Mouse (Mus musculus): Measurements from ENCODE around the gene Hrh2.

Gene Hrh2

DNA sequence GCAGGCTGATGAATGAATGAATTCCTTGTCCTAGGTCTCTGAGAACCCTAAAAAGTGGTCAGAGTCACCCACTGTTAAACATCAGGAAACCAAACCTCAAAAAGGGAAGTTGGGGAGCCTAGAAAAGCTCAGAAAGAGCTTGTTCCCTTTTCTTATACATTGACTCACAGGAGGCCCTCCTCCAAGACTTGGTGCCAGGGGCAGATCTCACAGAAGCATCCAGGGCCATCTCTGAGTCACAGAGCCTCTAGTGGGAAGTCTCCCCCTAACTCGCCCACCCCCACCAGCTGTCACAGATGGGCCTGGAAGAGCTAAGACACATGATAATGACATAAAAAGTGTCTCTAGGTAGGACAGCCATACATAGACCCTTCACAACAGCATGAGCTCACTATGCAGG, 26.4 kb downstream of the Hrh2 start:
- no peak for DNase-seq (ENCODE audit: low spot score)

DNA sequence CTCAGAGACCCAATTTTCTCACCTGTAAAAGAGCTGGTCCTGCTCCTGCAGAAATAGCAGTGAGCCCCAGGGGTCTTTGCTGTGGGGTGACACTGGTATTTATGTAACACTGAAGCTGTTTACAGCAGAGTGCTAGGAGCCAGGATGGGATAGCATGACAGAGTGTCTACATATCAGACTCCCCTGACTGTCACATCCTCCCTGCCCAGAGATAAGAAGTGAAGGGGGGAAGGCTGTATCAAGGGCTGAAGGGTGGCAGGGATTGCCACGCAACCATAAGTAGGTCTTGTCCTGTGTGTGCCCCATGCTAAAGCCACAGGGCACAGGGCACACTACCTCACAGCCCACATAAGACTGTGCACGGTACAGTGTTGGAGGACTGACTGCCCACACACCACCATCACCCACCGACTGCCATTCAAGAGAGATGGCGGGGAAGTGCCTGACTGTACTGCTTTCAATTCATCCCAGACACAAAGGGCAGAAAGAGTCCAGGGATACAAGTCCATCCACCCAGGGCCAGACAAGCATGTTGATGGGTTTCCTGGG, 29.8 kb downstream of the Hrh2 start:
- no peak for DNase-seq (ENCODE audit: low spot score)

DNA sequence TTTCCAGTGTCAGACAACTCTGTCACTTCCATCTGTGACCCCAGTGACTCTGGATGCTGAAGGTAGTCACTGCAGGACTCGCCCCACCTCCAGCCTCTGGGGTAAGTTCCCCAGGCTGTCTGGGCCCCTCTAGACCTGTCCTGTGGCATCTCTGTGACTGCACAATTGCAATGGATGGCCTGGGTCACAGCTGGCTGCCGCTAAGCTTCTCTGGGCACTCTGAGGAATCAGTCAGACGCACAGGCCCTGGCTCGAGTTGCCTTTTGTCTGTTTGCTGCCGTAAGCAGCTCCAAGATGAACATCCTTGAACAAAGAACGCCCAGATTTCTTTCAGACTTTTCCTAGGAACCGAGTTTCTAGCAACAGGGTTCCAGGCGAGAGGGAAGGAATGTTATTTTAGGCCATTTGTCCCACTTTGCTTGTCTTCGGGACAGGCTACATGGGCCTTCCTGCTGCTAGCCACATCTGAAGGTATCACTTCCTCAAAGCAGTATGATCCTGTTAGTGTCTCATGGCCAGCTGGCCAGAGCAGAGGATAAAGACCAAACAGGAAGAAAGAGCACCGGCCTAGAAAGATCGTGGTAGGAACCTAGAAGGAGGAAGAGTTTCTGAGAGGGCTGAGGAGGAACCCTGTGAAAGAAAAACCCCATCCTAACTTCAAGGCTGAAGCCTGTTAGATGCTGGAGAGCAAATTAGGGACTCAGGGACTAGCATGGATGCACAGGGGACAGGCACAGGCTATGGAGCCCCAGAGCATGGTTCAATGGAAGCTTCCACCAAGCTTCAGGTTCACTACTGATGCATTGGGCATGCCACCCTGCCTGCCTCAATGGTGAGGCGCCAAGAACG, 31.2 kb downstream of the Hrh2 start:
- DNase-seq (ENCODE audit: low spot score): no peak

DNA sequence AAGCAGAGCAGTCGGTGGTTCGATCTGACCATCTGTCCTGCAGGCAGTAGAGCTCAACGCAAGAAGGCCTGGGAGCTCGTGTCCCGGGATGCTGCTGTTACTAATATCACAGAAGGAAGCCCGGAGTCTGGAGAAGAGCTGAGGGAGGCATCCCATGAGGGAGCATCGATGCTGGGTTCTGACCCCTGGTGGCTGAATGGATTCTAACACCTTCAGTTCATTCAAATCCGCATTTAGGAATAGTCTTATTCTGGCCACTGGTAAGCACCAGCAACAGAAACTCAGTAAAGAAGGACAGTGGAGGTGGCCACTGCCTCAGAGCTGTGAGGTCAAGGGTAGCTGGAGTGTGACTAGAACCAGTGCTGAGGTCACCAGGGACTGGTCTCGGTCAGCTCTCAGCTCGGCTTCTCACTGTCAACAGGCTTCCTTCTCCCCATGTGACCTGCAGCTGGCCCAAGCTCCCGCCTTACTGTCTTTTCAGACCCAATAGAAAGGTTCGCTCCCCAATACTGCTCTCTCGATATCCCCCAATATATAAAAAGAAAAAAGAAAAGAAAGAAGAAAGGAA, 36.1 kb downstream of the Hrh2 start:
- peak; percentile 51 for DNase-seq (ENCODE audit: low spot score)

DNA sequence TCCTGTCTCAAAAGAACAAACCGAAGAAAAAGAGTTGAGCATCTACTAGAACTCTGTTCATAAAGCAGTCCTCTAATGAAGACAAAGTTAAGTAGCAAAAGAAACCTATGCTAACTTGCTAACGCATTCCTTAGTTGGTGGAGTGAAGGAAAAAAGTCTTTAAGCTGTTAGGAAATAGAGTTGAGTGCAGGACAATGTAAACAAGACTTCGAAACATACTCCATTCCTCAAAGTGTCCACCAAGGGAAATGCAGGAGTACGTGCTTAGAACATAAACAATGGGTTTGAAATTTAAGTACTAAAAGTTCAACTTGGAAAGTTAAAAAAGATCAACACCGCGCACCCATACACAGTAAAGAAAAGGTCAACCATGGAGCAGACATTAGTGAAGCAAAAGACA, 38.2 kb downstream of the Hrh2 start:
- no peak for DNase-seq (ENCODE audit: low spot score)

DNA sequence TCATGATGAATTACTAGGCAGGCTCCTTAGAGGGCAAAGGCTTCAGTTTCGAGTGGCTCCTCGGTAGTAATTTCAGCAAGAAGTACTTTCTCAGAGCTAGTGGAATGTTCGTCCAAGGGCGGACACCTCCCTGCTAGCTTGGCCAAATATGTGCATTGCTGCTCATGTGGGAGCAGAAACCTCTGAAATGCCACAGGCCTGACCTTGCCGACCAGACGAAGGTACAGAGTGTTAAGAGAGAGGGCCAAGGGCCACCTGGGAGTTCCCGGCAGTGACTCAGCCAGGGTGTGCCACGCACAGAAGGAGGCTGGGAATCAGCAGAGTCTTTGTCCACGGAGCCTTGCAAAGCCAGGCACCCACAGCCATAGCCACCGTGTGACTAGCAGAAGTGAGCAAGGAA, 39.9 kb downstream of the Hrh2 start:
- no peak for DNase-seq (ENCODE audit: low spot score)

DNA sequence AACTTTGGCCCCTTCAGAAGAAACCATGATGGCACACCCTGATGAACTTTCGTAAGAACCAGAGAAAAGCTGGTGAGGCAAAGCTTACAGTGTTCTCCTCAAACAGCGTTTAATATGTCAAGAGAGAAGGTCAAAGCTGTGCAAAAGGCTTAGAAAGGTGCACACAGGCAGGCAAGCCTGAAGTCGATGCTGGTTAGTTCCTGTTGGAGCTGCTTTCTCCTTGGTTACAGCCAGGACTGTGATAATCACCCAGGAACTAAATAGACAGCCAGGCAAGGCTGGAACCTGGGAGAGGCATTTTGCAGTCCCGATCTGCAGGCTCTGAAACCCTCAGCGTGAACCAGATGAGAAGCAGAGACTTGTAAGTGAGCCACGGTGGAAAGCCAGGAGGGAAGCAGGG, 45.6 kb downstream of the Hrh2 start:
- DNase-seq (ENCODE audit: low spot score): no peak

DNA sequence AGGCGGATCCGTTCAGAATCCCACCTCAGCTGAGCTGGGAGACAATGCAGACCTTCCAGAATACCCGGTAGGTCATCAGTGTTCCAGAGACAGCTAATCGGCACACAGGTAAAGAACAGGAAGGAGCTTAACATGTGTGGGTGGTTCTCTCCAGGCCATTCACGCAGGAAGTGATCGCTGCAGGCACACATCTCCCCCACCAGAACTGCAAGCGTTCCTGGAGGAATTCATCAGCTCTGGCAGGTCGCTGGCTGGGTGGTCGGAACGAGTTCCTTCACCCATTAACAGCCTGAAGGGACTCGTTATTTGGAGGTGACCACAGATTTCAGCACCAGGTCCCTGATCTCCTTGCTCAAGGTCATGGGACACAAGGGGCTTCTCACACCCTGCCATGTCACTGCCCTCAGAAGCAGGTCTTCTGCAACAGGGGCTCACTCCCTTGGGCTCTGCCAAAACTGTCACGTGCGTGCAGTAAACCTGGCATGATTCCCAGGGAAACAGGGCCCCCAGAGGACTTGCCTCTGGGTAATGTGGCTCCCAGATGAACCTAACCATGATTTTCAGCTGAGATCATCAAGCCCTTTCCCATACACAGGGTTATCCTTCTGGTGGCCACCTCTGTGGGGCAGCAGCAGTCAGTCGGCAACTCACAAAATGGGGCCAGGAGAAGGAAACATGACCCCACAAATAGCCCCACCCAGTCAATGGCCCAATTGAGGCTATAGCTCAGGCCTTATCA, 46.8 kb downstream of the Hrh2 start:
- no peak for DNase-seq (ENCODE audit: low spot score)

DNA sequence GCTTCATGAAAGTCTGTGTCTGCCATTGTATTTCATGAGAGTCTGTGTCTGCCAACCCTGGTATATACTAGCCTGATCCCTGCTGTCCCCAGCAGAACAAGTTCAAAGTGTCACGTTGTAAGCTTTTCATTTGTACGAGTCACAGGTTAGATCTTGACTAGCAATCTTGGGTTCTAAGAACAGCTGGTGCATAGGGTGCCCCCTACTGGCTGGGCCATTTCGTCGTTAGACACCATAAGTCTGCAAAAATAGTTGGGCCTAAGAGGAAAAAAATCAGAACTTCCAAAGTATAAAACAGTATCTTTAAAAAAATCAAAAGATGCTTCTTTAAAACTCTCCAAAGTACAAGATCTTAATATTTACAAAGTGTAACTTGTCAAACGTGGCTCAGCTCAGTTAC, 50.5 kb downstream of the Hrh2 start:
- DNase-seq (ENCODE audit: low spot score): no peak

DNA sequence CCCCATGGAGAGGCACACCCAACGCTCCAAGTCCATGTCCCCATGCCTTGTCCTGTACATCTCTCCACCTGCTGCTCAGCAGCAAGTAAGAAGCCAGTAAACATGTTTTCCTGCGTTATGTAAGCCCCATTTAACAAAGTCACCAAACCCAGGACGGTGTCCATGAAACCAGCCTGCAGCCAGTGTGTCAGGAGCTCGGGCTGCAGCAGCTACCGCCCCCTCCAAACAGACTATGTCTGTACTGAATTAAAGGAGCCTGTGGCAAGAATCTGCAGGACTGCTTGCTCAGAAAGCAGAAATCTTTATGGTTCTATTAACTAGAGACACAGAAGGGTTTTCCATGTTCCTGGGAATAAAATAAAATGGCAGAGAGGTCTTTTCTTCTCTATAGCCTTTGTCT, 53.3 kb downstream of the Hrh2 start:
- DNase-seq (ENCODE audit: low spot score): no peak

DNA sequence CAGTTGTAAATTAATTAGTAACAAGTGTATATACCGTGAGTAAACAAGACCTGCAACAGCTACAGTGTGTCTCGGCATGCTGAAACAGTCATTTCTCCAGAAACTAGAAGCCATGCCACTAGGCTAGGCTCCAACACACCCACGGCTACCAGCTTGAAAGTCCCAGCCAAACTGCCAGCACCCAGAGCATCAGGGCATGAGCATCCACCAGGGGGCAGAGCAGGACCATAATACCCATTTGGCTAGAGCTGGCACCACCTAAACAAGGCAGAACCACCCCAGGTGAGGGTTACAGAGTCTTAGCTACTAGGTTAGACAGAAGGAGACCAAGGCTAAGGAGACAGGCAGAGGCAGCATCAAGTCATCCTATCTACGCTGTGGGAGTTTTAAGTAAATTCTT, 55.6 kb downstream of the Hrh2 start:
- peak; percentile 63 for DNase-seq (ENCODE audit: low spot score)

DNA sequence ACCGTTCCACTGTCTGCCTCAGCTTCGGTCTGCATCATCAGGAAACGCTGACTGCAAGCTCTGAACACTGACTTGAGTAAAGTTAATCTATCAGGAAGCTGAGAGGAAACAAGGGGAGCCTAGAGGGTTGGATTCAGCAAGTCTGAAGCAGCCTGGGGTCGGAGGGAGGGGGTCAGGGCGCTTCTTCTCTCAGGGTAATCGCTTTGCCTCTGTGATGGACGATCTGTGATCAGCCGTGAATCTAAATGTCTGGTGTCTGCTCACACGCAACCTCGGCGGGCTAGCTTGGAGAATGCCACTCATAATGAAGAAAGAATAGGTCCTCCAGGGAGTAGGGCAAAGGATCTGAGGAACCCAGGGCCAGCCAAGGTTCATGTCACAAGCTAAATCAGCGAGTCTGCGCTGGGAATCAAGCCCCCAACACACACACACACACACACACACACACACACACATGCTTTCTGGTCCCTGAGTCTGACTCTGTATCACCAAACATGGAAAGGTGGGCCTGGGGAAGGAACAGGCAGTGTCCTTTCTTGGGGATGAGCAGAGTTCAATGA, 56.6 kb downstream of the Hrh2 start:
- DNase-seq (ENCODE audit: low spot score): no peak

DNA sequence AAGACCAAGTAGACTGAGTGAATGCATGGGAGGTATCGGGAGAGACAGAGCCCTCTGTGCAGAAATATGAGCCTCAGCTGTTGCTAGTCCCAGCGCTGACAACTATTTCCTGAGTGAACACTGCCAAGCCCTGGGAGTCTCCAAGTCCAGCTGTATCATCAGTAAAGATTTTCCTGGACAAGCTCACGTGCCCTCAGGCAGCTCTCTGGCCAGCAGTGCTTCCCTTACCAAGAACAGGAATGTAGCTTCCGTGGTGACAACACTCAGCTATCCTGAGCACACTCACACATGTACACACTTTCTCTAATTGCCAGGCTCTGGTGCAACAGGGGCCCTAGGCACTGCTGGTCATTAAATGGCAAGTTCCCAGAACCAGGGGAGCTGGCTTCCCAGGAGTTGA, 57.1 kb downstream of the Hrh2 start:
- DNase-seq (ENCODE audit: low spot score): peak; percentile 11

DNA sequence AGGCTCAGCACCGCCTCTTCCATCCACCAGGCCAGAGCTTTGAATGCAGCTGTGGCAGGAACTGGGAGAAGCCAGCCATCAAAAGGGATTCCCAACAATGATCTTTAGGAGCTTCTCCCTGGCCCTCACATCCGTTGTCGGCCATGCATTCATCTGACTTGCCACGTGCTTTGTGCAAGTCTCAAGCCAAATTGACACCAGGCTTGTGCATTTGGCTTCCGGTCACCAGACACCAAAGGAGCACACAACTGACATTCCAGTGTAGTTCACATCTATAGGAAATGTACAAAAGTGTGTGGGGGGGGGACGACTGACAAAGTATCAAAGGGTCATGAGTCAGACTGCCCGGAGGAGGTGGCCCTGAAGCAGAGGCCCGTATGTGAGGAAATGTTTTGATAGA, 58.4 kb downstream of the Hrh2 start:
- no peak for DNase-seq (ENCODE audit: low spot score)

DNA sequence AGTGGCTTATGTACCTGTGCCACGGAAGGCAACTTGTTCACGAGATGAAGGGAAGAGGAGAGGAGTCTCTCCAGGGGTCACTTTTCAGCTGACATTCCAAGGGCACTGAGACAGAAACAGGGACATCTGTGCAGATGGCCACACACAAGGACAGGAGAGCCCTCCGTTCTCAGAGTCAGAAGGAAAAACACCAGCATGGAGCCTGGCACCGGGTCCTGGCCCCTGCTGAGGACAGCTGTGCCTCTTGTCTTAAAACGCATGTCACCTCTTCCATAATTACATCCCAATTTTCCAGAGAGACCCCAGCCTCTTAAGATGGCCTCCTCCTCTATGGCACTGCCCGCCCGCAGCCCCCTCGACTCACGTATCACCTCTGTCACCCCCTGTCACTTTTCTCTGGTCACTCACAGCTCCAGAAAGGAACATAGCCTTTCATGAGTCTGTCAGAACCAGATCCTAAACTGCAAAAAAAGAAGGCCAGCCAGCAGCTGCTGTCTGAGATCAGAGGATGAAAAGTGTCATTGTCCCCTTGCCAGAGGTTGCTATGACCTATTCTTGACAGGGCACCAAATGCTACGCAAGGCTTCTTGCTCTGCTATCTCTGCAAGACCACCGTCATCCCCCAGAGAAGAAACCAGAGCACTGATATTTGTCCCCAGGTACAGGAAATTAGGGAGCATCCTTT, 59.8 kb downstream of the Hrh2 start:
- DNase-seq (ENCODE audit: low spot score): no peak

DNA sequence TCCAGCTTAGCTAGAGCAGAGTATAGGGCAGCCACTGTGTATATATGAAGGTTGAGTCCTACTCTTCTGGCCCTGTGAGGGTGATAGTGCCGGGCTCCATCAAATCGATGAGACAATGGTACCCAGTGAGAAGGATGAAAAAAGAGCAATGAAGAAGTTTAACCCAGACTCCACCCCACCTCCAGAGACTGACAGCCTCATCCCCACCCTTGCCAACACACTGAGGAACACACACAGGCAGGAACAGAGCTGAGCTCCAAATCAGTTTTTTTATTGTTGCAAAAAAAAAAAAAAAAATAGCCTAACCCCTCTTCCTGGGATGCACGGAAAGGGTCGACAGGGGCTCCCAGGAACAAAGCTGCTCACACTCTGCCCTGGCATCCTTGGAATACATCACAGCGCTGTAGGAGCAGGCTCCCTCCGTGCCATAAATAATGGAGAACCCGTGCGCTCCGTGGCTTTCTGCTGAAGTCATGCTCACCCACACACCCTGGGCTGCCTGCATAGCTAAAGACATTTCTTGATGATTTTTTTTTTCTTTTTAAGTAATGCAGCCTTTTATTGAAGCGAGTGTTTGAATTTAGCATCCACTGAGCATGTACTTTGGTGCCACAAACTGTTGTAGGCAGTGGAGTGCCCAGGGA, 65.8 kb downstream of the Hrh2 start:
- DNase-seq (ENCODE audit: low spot score): no peak

DNA sequence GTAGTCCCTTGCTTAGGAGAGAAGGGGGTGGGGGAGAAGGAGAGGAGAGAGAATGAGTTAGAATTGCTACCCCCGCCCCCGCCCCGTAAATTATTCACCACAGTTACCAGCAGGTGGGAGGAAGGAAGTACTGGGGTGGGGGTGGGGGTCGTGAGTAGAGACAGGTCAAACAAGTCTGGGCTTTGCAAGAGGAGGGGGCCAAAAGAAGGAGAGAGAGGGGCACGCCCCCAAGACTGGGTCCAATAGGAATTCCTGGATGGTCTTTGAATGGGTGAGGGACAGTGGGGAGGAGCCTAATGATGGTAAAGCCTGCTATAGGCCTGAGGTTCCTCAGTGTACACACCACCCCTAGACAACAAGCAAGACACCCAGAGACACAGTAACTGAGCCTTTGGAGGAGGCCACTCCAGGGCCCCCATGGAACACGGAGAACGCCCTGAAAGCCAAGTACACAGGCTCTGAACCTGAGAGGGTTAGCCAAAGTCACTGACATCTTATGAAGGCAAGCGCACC, 66.4 kb downstream of the Hrh2 start:
- no peak for DNase-seq (ENCODE audit: low spot score)

DNA sequence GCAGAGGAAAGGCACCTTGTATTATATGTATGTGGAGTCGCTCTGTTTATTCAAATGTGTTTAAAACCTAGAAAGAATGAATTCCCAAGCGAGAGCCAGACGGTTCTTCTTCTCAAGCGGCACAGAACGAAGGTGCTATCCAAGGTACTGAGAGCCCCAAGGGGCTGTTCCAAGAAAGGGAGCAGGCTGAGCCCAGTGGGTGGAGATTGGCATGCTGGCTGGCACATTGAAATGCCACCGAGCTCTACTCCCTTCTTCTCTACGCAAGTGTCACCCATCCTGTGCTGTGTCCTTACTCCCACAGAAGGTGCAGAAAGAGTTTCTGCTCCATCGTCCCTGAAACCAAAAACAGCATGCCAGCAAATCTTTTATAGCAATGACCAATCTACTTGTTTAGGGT, 68.4 kb downstream of the Hrh2 start:
- DNase-seq (ENCODE audit: low spot score): no peak

DNA sequence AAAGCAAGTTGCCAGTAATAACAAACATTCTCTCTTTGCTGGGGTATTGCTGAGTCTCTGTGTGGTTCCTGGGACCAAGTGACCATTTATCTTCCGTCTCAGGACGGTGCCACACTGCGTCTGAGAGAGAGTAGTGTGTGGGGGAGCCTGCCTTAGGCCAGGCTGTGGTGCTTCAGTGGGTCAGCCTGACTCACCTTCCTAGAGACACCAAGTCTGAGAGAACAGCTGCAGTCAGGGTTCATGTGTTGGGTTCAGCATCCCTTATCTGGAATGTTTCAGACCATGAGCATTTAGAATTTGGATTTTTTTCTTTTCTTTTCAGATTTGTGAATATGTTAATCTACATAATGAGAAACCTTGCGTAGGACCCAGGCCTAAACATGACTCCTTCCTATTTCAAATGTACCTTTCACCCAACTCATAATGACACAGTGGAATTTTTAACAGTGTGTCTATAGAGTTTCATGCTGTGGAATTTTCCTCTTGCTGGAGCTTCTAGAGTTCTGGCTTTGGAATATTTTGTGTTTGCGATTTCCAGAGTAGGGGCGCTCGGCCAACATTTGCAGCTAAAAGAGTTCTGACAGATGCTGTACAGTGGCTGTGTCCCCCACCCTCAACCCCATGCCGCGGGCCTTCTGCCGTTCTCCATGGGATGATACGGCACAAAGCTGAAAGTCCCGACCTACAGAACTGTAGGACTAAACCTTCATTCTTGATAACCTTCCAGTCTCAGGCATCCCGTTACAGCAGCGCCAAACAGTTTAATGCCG, 71.0 kb downstream of the Hrh2 start:
- no peak for DNase-seq (ENCODE audit: low spot score)

DNA sequence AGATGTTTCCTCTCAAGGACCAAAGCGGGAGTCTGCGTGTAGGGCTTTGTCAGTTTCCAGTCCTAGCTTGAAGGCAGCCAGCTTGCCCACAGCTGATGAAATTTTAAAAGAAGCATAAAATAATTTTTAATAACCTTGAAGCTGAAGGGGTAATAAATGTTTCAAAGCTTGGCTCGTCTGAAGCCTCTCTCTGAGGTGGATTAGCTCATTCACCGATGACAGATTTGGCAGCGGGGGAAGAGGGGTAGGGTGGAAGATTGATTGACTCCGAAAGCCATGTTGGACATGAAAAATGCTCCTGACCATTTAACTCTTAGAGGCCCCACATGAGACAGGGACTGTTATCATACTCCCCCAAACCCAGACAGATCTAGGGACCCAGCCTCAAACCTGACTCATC, 71.7 kb downstream of the Hrh2 start:
- DNase-seq (ENCODE audit: low spot score): no peak

DNA sequence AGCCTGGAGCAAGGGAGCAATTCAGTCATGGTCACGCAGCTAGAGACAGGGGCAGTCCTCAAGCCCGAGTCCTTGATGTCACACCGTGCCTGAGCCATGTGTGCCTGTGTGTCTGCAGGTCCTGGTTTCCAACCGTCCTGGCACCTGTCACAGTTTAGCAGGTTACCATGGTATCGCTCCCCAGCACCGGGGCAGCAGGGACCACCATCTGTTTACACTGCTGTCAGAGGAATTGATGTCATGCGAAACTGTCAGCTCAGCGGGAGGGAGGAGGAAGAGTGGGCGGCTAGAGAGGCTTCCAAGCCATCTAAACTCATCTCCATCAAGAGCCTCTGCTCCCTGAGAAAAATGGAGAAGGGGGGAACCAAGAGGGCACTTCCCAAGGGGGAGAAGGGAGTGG, 74.5 kb downstream of the Hrh2 start:
- no peak for DNase-seq (ENCODE audit: low spot score)

All from ovary, postnatal 14 days (tissue).